Mouse (Mus musculus): ENCODE measurements around the gene Gpx3.
A peak's percentile ranks its signal among the peaks of the same experiment; 100 is the strongest.
"Not testable (repeated sequence)": the region's sequence is repeated elsewhere in the genome, so short reads cannot be mapped to it uniquely, and the experiment has no call there.

Gpx3 gene

GRCm38 (mm10) chr11:54902333-54903323 lies at the start of gene Gpx3:
Gene Gpx3, plus strand, starts transcription at chr11:54902453.
- no peak for DNase-seq

GRCm38 (mm10) chr11:54858880-54859279 lies 43.4 kb upstream of the Gpx3 start:
- not testable (repeated sequence) for DNase-seq

- no peak for DNase-seq
These were observed 42.7 kb upstream of the Gpx3 start for GRCm38 (mm10) chr11:54859322-54860165.

GRCm38 (mm10) chr11:54860256-54861038 lies 41.8 kb upstream of the Gpx3 start, which contains the start of gene Lyrm7:
Gene Lyrm7, minus strand, starts transcription at chr11:54860916.
- peak; percentile 93 to 94 for DNase-seq

- no peak for DNase-seq
These were observed 40.5 kb upstream of the Gpx3 start for GRCm38 (mm10) chr11:54861471-54862420.

GRCm38 (mm10) chr11:54862621-54863520 lies 39.4 kb upstream of the Gpx3 start:
- DNase-seq: peak in 1 of 2 experiments; percentile 47

GRCm38 (mm10) chr11:54865330-54866085 lies 36.7 kb upstream of the Gpx3 start:
- DNase-seq: no peak

- peak; percentile 86 to 92 for DNase-seq
These were observed 35.9 kb upstream of the Gpx3 start, which contains the start of gene Hint1 for GRCm38 (mm10) chr11:54866119-54867048. Gene Hint1, plus strand, starts transcription at chr11:54866383.

- no peak for DNase-seq
These were observed 35.2 kb upstream of the Gpx3 start for GRCm38 (mm10) chr11:54867049-54867385.

- DNase-seq: no peak
These were observed 34.3 kb upstream of the Gpx3 start for GRCm38 (mm10) chr11:54867903-54868434.

- no peak for DNase-seq
These were observed 33.8 kb upstream of the Gpx3 start for GRCm38 (mm10) chr11:54868445-54868844.

- DNase-seq: no peak
These were observed 32.9 kb upstream of the Gpx3 start for GRCm38 (mm10) chr11:54869318-54869717.

GRCm38 (mm10) chr11:54871831-54872537 lies 30.3 kb upstream of the Gpx3 start:
- no peak for DNase-seq

- no peak for DNase-seq
These were observed 26.2 kb upstream of the Gpx3 start for GRCm38 (mm10) chr11:54876031-54876430.

GRCm38 (mm10) chr11:54878893-54879292 lies 23.4 kb upstream of the Gpx3 start:
- no peak for DNase-seq

- peak in 1 of 2 experiments; percentile 36 for DNase-seq
These were observed 22.8 kb upstream of the Gpx3 start for GRCm38 (mm10) chr11:54879434-54879833.

- no peak for DNase-seq
These were observed 22.3 kb upstream of the Gpx3 start for GRCm38 (mm10) chr11:54879922-54880321.

Measured in spleen, adult 18-20 months (tissue).